Mouse (Mus musculus) midbrain, embryonic 16.5 days (tissue): ENCODE data around the gene Timm50. TPM values are rescaled to one million over a fixed set of nuclear protein-coding genes. Genes with fewer than 3 reads are reported as not detected.

Experiments used
- ATAC-seq: fragments of 200-750 bp; cut with Nextera tagmentation; 2 replicates; pipeline ENCODE4 v1.8.0; 2017; ENCODE audit warnings: moderate TSS enrichment
- H3K27ac ChIP-seq: fragments of 300-500 bp; sonication (generic); 2 replicates; pipeline ENCODE4 v1.5.1; 2014; ENCODE audit warnings: mild to moderate bottlenecking, low read length, mixed read lengths
- H3K27me3 ChIP-seq: fragments of 300-500 bp; sonication (generic); 2 replicates; pipeline ENCODE4 v1.6.1; 2014; ENCODE audit warnings: low read depth, low read length, mixed read lengths; ENCODE audit not compliant: control insufficient read depth, insufficient read depth
- H3K36me3 ChIP-seq: fragments of 300-500 bp; sonication (generic); 2 replicates; pipeline ENCODE4 v1.6.1; 2014; ENCODE audit warnings: mild to moderate bottlenecking, low read length, moderate library complexity, mixed read lengths; ENCODE audit not compliant: control insufficient read depth, insufficient read depth
- H3K4me1 ChIP-seq: fragments of 300-500 bp; sonication (generic); 2 replicates; pipeline ENCODE4 v1.6.1; 2014; ENCODE audit warnings: mild to moderate bottlenecking, low read length, mixed read lengths; ENCODE audit not compliant: control insufficient read depth, insufficient read depth
- H3K4me2 ChIP-seq: fragments of 300-500 bp; sonication (generic); 2 replicates; pipeline ENCODE4 v1.6.1; 2014; ENCODE audit warnings: mild to moderate bottlenecking, low read length, mixed read lengths
- H3K4me3 ChIP-seq: fragments of 300-500 bp; sonication (generic); 2 replicates; pipeline ENCODE4 v1.5.1; 2014; ENCODE audit warnings: low read depth, mild to moderate bottlenecking, low read length, moderate library complexity, mixed read lengths
- H3K9ac ChIP-seq: fragments of 300-500 bp; sonication (generic); 2 replicates; pipeline ENCODE4 v1.6.1; 2014; ENCODE audit warnings: low read depth, low read length, mixed read lengths
- H3K9me3 ChIP-seq: fragments of 300-500 bp; sonication (generic); replicated peaks from 2 replicates; pipeline ENCODE4 v1.6.1; 2014; ENCODE audit warnings: mild to moderate bottlenecking, low read length, mixed read lengths; ENCODE audit not compliant: control insufficient read depth, poor library complexity, severe bottlenecking
- WGBS: fragments of 180-500 bp; shearing (Covaris S2); extraction: QIAGEN DNeasy Blood & Tissue Kit; methylation state at CpG from one replicate; pipeline ENCODE4 v1.1.7; 2014; 5-methylcytosine and 5-hydroxymethylcytosine counted together
- polyA plus RNA-seq: library from polyadenylated mRNA; unstranded; fragments of >200 nt; fragmentation: Nextera tagmentation; extraction: Ambion mirVana; gene quantifications from 2 replicates; pipeline ENCODE4 v1.2.1, GENCODE M21; 2015

Timm50 gene
- polyA plus RNA-seq, 1 experiment from 2014 or later: 123 TPM

DNA sequence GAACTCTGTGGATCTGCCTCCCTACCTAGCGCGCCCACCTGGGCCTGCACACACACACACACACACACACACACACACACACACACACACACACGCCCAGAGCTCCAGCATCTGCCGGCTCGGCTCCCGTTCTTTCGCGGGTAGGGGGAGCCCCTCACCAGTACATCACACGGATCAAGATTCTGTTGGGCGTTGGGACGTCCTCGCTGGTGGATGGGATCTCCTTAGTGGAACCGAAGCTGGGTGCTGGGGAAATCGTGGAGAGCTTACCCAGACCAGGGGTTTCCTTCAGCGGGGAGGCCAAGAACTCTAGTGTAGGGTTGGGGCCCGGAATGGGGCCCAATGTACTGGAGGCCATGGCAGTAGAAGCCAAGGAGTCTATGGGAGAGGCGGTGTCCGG lies 21.7 kb downstream of the Timm50 start:
- Histone ChIP-seq H3K9me3 (no peaks in the 10 kb centered on the region), H3K27ac (no peak overlapping the region), H3K9ac (peak overlapping the region; percentile 44; the same call in 1 of the 2 replicates), H3K4me1 (peaks cover 5% of the 10 kb centered on the region; the same call in 1 of the 2 replicates), H3K4me2 (peak overlapping the region; percentile 59), H3K36me3 (no peaks in the 10 kb centered on the region), H3K4me3 (peak overlapping the region; percentile 22), H3K27me3 (peaks cover 20% of the 10 kb centered on the region)
- WGBS: 0% methylated on average over 15 of the region's 18 CpGs
- ATAC-seq: no peak; the same call in 1 of the 2 replicates

DNA sequence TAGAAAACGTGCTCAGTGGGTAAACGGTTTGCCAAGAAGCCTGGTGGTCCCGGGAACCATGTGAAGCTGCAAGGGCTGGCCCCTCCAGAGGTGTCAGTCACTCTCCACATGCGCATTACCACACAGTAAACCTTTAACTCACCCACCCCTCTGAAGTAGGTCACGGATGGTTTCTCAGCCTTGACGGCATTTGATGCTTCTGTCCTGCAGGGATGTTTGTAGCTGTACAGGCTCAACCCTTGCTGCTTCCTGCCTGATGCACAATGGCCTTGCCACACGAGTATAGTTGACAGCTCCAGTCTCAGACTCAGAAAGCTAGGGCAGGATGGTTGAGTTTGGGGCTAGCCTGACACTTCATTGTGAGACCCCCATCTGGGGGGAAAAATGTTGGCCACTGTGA lies 31.2 kb downstream of the Timm50 start:
- Histone ChIP-seq H3K9ac (no peak overlapping the region), H3K36me3 (peaks cover 4% of the 10 kb centered on the region), H3K4me3 (no peak overlapping the region), H3K27me3 (no peaks in the 10 kb centered on the region), H3K4me2 (no peak overlapping the region), H3K4me1 (peaks cover 13% of the 10 kb centered on the region), H3K27ac (no peak overlapping the region), H3K9me3 (no peaks in the 10 kb centered on the region)
- 81% methylated on average over 7 of the region's 7 CpGs for WGBS
- no peak for ATAC-seq

GRCm38 (mm10) chr7:28278279-28278652 lies 33.6 kb downstream of the Timm50 start:
- Histone ChIP-seq H3K4me2 (peak overlapping the region; percentile 60), H3K27me3 (no peaks in the 10 kb centered on the region), H3K9ac (peak overlapping the region; percentile 89), H3K27ac (peak overlapping the region; percentile 85), H3K9me3 (no peaks in the 10 kb centered on the region), H3K4me3 (peak overlapping the region; percentile 67), H3K36me3 (peaks cover 4% of the 10 kb centered on the region), H3K4me1 (peaks cover 13% of the 10 kb centered on the region)
- 86% methylated on average over 7 of the region's 7 CpGs for WGBS
- ATAC-seq: peak; percentile 6; the same call in 1 of the 2 replicates

- Histone ChIP-seq H3K4me2 (peak within 1 kb of the TSS; percentile 60), H3K27ac (peak within 1 kb of the TSS; percentile 85), H3K9me3 (no peaks in the 10 kb centered on the region), H3K36me3 (peaks cover 4% of the 10 kb centered on the region), H3K4me3 (peak within 1 kb of the TSS; percentile 67), H3K27me3 (no peaks in the 10 kb centered on the region), H3K4me1 (peaks cover 13% of the 10 kb centered on the region), H3K9ac (peak within 1 kb of the TSS; percentile 89)
- WGBS: 2% methylated on average over 67 of the region's 68 CpGs
- ATAC-seq: peak; percentile 77
These were observed 34.1 kb downstream of the Timm50 start, which contains the start of gene Eid2b for GRCm38 (mm10) chr7:28277615-28278278. Eid2b (plus strand) TSS chr7:28277739.

DNA sequence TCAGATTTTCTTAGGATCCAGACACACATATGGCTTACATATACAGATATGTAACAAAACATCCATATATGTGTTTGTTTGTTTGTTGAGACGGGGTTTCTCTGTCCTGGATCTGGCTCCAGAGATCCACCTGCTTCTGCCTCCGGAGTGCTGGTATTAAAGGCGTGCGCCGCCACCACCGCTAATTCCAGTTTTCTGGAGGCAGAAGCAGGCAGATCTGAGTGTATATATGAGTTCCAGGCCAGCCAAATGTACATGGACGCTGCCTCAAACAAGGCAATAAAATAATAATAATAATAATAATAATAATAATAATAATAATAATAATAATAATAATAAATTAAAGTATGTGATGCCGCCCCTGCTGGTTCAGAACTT lies 34.6 kb downstream of the Timm50 start:
- Histone ChIP-seq H3K36me3 (peaks cover 4% of the 10 kb centered on the region), H3K9me3 (no peaks in the 10 kb centered on the region), H3K4me2 (no peak overlapping the region), H3K4me3 (no peak overlapping the region; the same call in 1 of the 2 replicates), H3K9ac (0 out of 2 replicates have a peak overlapping the region, but pooled peaks have one; percentile 89), H3K27ac (no peak overlapping the region), H3K4me1 (peaks cover 13% of the 10 kb centered on the region), H3K27me3 (no peaks in the 10 kb centered on the region)
- ATAC-seq: peak; percentile 37; the same call in 1 of the 2 replicates
- 62% methylated on average over 8 of the region's 8 CpGs for whole genome bisulfite sequencing

DNA sequence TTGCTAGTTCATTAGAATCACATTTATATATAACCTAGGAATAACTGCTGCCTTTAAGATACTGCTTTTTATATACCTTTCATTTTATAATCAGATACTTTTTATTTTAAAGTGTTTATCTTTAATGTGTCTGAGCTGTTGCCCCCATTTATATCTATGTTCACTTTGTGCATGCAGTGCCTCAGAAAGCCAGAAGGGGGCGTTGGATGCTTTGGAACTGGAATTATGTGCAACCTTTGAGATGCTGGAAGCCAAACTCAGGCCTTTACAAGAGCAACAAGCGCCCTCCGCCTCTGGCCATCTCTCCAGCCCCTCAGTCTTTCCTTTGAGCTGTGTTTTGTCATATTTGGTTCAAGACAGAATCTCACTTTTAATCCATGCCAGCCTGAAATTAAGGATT lies 40.1 kb downstream of the Timm50 start:
- Histone ChIP-seq H3K4me2 (no peak overlapping the region), H3K4me1 (peaks cover 13% of the 10 kb centered on the region), H3K9me3 (no peaks in the 10 kb centered on the region), H3K27ac (no peak overlapping the region), H3K36me3 (no peaks in the 10 kb centered on the region; the same call in 1 of the 2 replicates), H3K9ac (no peak overlapping the region), H3K4me3 (no peak overlapping the region), H3K27me3 (no peaks in the 10 kb centered on the region)
- no peak for ATAC-seq
- 67% methylated on average over 3 of the region's 3 CpGs for WGBS

DNA sequence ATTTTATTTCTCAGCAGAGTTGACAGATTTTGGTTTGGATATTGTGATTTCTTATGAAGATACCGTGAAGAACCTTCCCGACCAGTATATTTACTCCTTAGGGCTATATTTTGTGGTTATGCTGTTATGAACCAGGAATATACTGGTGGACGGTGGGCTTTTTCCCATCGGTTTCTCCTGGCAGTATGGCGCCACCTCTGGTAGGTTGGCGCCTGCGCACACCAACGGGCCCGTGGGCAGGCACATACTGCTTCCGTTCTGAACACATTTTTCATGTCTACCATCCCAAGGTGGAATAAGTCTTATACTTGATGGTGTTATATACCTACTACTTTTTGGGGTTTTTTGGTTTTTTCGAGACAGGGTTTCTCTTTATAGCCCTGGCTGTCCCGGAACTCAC lies 42.5 kb downstream of the Timm50 start:
- H3K9ac ChIP-seq: no peak overlapping the region
- no peak overlapping the region for H3K4me3 ChIP-seq
- no peaks in the 10 kb centered on the region for H3K27me3 ChIP-seq
- H3K9me3 ChIP-seq: no peaks in the 10 kb centered on the region
- peaks cover 13% of the 10 kb centered on the region for H3K4me1 ChIP-seq
- peak overlapping the region; percentile 78; the same call in 1 of the 2 replicates for H3K4me2 ChIP-seq
- 92% methylated on average over 12 of the region's 12 CpGs for WGBS
- H3K27ac ChIP-seq: no peak overlapping the region
- H3K36me3 ChIP-seq: no peaks in the 10 kb centered on the region; the same call in 1 of the 2 replicates
- ATAC-seq: no peak

GRCm38 (mm10) chr7:28268576-28268975 lies 43.3 kb downstream of the Timm50 start:
- 24% methylated on average over 16 of the region's 16 CpGs for WGBS
- Histone ChIP-seq H3K36me3 (no peaks in the 10 kb centered on the region; the same call in 1 of the 2 replicates), H3K4me3 (peak overlapping the region; percentile 70), H3K27ac (peak overlapping the region; percentile 94), H3K27me3 (no peaks in the 10 kb centered on the region), H3K4me2 (peak overlapping the region; percentile 78), H3K4me1 (peaks cover 13% of the 10 kb centered on the region), H3K9me3 (no peaks in the 10 kb centered on the region), H3K9ac (peak overlapping the region; percentile 90)
- ATAC-seq: no peak

DNA sequence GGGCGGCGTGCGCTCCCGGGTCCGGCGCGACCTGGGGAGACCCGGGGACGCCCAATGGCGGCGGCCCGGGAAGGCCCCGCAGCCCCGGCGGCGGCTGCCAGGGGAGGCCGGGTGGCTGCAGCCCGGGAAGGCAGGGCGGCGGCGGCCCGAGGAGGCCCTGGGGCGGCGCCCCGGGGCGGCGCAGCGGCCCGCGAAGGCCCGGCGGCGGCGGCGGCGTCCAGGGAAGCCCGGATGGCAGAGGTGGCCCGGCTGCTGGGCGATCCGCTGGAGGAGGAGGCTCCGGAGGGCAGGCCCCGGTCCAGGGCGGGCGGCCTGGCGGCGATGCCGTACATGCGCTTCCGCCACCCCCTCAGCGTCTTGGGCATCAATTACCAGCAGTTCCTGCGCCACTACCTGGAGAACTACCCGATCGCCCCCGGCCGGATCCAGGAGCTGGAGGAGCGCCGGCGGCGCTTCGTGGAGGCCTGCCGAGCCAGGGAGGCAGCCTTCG lies 43.8 kb downstream of the Timm50 start:
- Histone ChIP-seq H3K36me3 (no peaks in the 10 kb centered on the region; the same call in 1 of the 2 replicates), H3K9me3 (no peaks in the 10 kb centered on the region), H3K4me3 (peak overlapping the region; percentile 70), H3K4me2 (peak overlapping the region; percentile 78), H3K4me1 (peaks cover 13% of the 10 kb centered on the region), H3K27ac (peak overlapping the region; percentile 94), H3K9ac (peak overlapping the region; percentile 90), H3K27me3 (no peaks in the 10 kb centered on the region)
- ATAC-seq: peak; percentile 80
- under 1% methylated on average over 42 of the region's 62 CpGs for WGBS
